Mouse (Mus musculus) urinary bladder, postnatal 25 days (tissue): ENCODE measurements around the gene Siglecg.

Source experiments
- DNase-seq: peaks from one replicate; pipeline ENCODE4 v3.0.0; 2022; ENCODE audit warnings: low spot score

Gene Siglecg

DNA sequence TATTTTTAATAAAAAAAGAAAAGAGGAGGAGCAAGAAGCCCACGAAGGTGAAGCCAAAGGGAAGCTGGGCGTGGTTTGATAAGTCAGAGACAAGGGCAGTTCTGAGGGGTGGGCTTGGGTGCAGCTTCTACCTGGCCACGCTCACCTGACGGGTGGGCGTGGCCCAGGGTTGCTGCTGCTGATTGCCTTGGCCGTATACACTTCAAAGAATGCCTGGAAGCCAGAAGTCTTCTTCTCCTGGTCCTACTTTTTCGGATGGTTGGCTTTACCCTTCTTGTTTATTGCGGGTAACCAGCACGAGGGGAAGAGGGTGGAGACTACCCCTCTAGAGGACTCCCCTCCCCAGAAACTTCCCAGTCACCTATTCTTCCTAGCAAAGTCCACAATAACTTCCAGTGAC lies 34.7 kb downstream of the Siglecg start:
- no peak for DNase-seq

DNA sequence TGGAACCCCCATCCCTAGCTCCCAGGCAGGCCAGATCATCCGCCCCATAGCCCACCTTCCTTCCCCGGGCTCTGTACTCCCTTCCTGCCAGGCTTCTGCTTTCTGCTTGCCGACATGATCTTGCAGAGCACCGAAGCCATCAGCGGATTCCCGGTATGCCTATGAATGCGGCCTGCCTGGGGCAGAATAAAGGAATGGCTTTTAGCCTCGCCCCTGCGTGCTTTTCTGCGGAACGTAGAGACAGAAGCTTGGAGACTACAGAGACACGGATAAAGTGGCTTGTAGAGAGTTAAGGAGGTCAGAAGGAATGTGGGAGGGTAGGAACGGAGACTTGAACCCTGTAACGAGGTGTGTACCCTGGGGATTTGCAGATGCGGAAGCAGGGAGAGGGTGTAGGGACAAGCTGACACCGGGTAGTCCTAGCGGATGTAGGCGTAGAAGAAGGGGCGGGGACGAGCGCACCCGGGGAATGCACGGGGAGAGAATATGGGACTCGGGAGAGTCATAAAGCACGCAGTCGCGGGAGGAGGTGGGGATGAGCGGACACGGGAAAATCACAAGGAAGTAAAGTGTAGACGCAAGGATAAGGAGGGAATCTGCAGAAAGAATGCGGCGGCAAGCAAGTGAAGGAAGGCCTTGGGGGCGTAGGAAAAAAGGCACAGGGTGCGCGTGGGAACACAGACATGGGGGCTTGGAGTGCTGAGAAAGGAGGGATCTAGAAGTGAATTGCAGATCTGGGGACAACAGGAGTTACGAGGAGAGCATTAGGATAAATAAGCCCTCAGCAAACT lies 35.3 kb downstream of the Siglecg start:
- peak; percentile 73 for DNase-seq

DNA sequence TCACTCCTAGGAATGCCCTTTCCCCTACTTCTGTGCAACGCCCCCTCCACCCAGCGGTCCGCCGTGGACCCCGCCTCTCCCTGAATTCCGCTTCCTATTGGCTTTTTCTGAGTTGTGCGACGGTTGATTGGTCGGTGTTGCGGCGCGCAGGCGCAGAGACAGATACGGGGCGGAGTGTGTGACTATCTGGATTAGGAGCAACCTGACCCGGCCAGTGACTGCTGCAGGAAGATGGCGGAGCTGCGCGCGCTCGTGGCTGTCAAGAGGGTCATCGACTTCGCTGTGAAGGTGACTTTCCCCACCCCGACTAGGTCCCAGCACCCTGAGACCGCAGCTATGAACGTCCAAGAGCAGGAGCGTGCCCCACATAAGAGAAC lies 35.9 kb downstream of the Siglecg start, which contains the start of the genes Etfb and Gm45233:
Gene Etfb, plus strand, starts transcription at position 167 of the 377 bp plus-strand sequence.
Gene Gm45233, plus strand, starts transcription at position 212 of the 377 bp plus-strand sequence.
- peak; percentile 83 for DNase-seq

DNA sequence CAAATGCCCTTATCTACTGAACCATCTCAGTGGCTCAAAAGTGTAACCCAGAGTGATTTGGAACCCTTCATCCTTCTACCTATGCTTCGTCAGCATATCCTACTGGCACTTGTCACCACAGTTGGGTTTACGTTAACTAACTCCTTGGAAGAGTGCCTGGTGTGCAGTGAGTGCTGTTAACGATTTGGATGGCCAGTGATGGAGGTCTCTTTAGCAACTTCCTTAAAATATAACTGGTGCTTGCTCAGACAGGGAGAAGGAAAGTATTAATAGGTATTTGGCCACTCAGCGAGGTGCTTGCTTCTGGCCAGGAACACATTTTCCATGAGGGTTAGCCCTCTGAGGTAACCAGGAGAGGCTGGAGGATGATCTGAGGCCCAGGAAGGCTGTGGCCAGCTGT lies 39.8 kb downstream of the Siglecg start:
- no peak for DNase-seq

DNA sequence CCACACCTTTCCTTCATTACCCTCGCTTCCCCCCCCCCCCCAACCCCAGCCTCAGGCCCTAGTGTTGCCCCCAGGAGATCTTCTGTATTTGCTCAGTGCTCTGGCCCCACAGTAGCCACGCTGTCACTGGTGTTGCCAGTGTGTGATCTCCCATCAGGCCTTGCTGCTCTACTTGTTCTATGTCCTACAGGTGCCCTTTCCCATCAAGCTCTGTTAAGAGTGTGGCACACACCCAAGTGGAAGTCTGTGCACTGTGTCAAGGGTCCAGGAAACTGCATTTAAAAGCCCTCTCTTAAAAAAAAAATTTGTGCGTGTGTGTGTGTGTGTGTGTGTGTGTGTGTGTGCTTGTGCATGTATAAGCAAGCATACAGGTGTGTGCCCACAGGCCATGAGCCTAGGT lies 40.2 kb downstream of the Siglecg start:
- DNase-seq = no peak

DNA sequence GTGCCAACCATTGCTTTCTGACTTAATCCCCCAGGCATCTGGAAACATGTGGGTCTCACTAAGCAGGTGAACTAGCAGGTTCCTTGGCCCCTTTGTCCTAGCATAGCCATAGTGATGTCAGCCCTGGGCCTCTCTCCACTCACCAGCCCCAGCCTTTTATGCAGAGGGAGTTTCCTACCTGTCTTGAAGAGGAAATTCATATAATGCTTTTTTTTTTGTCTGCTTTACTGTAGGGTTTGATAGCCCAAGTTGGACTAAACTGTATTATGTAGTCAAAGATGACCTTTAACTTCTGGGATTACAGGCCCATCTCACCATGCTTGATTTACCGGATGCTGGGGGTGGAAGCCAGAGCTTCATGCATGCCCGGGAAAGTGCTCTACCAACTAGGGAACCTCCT lies 41.8 kb downstream of the Siglecg start:
- no peak for DNase-seq

DNA sequence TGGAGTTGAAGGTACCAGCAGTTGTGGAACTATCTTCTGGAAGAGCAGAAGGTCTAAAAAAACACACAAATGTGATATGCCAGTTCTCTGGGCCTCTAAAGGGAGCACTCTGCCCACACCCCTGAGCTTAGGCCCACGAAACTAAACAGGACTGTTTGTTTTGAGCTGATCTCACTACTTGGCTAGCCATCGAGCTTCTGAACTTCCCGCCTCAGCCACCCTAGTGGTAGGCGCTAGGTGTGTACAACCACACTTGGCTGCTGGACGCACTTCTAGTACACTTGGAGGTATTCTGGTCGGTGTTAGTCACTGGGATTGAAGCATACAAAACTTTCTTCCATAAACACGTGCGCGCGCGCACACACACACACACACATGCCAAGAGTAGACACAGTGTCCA lies 43.7 kb downstream of the Siglecg start:
- DNase-seq = no peak

DNA sequence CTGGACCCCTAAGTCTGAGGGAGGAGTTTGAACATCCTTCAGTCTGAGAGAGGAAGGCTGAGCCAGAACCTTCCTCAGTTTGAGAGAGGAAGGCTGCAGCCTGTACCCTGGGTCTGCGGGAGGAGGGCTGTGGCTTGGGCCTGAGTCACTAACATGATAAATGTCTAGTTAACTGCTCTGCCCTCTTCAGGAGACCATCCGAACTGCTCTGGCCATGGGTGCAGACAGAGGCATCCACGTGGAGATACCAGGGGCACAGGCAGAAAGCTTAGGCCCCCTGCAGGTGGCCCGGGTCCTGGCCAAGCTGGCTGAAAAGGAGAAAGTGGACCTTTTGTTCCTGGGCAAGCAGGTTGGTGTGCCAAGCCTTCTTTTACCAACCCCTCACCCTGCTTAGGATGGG lies 44.6 kb downstream of the Siglecg start:
- no peak for DNase-seq

DNA sequence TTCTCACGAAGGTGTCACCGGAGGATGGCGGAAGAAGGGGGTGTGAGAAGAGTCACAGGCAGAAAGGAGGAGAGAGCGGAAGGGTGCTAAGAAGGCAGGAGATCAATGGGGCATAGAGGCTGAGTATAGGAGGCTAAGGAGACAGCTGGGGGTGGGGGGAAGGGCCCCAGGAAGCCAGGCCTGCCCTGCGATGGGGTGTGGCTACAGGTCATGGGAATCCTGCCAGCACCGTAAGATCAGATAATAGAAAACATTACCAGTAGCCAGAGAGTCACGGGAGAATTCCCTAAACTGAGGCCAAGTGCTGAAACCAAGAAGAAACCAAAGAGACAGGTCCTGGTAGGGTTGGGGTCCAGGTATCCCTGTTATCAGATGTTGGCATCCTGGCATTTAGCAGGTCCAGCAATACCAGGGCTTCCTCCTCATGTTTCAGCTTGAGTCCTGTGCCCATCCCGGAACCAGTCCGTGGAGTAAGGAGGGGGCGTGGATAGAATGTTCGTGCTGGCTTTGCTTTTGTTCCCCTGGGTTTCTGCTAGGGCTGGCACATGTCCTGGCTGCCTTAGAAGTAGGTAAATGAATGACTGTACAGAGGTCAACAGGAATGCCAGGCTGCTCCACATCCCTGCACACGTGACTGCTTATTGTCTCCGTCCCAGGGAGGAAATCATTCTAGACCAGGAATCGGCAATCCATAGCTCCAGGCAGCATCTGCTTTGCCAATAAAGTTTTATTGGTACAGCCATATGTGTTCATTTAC lies 45.8 kb downstream of the Siglecg start:
- DNase-seq = no peak

DNA sequence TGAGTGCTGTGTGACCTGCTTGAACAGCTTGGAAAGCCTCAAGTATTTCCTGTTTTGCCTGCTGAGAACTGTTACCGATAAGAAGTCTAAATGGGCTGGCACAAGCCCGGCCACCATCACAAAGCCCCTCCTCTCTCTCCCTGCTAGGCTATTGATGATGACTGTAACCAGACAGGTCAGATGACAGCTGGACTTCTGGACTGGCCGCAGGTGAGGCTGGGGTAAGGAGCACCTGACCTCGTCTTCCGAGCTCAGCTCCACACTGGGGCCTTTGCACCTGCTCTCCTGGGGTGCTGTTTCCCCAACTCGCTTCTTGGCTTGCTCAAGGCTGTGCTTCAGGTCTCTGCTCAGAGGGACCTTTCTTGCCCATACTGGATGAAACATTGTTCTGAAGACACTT lies 46.4 kb downstream of the Siglecg start:
- no peak for DNase-seq

DNA sequence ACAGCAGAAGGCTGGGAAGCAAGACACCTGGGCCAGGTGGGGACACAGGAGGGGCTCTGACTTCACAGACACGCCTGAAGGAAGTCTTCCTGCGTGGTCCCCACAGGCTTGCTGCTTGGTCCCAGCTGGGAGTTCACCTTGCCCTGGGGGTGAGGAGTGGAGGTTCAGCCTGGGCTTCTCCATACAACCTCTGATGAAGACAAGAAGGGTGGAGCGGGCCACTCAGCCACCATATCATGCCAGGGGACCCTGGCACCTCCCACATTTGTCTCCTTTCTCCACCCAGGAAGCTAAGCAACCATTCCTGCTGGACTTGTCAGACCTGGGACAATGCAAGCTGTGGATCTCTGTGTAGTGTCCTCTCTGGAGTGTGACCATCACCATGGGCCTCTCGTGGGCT lies 54.8 kb downstream of the Siglecg start, which contains the start of gene Vsig10l:
Gene Vsig10l, plus strand, starts transcription at position 301 of the 400 bp plus-strand sequence.
- no peak for DNase-seq

DNA sequence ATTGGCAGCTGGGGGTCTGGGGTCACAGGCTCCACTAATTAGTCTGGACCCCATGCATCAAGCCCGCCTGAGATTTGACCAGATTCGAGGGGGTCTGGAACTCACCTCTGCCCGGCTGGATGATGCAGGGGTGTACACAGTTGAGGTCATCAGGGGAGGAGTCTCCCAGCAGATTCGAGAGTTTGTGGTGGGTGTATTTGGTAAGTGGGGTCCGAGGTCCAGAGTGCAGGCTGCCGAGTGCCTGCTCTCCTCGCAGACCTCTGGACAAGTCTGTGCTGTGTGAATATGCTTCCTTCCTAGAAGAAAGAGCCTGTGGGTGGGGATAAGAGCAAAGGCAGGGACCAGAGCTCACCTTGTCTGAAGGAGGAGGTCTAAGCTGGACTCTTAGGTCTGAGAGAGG lies 56.0 kb downstream of the Siglecg start:
- no peak for DNase-seq

DNA sequence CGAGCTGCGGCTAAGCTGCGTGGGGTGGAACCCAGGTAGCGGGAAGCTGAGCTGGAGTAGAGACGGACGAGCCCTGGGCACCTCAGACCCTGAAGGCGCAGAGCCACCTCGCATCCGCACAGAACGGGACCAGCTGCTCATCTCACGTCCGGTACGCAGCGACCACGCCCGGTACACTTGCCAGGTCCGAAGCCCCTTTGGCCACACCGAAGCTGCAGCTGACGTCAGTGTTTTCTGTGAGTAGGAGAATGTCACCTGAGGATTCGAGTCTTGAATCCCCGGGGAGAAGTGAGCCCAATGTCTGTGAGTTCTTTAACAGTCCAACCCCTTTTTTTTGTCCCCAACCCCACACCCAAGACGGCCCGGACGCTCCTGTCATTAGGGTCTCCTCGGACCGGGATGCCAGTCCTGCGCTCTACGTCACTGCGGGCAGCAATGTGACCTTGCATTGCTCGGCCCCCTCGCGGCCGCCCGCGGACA lies 56.9 kb downstream of the Siglecg start:
- no peak for DNase-seq

DNA sequence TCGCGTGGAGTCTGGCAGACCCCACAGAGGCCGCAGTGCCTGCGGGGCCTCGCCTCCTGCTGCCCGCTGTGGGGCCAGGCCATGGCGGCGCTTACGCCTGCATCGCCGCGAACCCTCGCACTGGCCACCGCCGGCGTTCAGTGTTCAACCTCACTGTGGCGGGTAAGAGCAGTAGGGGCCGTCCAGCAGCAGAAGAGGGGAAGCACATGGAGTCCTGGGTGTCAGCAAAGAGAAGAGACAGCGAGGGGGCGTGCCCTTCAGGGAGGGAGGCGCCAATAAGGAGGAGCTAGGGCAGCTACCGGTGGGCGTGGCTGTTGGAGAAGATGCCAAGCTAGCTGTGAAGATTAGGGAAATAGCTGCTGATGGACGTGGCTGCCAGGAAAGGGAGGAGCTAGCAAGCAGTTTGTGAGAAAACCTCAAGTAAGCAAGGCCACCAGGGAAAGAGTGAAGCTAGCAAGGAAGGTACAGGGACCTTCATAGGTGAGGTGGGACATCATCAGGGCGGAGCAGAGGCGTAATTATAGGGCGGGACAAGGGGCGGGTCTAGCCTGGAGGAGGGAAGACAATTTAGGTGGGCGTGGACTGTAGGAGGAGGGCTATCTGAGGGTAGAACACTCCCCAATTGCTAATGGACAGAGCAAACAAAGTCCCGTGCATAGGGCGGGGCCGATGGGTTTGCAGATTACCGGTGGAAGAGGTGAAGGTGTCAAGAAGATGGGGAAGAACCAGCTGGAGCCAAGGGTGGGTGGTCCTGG lies 57.5 kb downstream of the Siglecg start:
- DNase-seq = peak; percentile 80

DNA sequence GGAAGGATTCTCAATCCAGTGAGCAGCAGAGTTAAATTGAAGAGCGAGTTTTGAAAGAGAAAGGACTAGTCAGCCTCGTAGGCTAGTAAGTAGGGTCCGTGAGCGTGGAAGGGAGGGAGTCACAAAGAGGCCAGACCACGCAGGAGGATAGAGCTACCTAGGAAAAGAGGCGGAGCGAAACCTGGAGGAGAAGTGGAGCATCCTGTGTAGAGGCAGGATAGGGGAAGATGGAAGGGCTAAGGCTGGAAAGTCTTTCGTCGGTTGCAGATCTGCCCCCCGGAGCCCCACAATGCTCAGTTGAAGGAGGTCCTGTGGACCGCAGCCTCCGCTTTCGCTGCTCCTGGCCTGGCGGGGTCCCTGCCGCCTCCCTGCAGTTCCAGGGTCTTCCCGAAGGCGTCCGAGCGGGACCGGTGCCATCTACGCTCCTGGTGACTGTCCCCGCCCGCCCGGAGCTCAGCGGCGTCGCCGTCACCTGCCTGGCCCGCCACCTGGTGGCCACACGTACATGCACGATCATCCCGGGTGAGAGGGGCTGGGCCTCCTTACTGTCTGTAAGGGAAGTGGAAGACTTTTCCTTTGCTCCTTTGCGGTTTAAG lies 58.2 kb downstream of the Siglecg start:
- peak; percentile 82 for DNase-seq
